Mouse (Mus musculus): ENCODE measurements around the gene Tmem160. TPM values are rescaled to one million over a fixed set of nuclear protein-coding genes. Genes with fewer than 3 reads are reported as not detected.

Gene Tmem160
- polyA plus RNA-seq, 1 experiment from 2014 or later = 75.0 TPM

DNA sequence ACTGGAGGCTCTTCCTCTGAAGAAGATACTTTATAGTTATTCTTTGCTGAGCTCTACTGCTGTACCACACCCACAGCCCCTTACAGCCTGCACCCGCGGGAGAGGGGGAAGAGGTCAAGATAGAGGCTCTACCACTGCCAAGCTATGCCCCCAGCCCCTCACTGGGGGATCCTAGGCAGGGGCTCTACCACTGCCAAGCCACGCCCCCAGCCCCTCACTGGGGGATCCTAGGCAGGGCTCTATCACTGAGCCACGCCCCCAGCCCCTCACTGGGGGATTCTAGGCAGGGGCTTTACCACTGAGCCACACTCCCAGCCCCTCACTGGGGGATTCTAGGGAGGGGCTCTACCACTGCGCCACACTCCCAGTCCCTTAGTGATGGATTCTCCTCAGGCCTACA lies 3.7 kb downstream of the Tmem160 start:
- H3K27me3 ChIP-seq (ENCODE audit: control insufficient read depth, insufficient read depth, low read length) = no peaks in the 10 kb centered on the region
- ATAC-seq (ENCODE audit: low FRiP score, low TSS enrichment) = no peak
- no peaks in the 10 kb centered on the region for H3K9me3 ChIP-seq (ENCODE audit: control insufficient read depth, low read length)
- TF ChIP-seq CTCF (IDR thresholded peaks at IDR 0.05; ENCODE audit: low read depth) = no peak
- no peak for TF ChIP-seq EP300 (optimal IDR thresholded peaks at IDR 0.05)
- H3K27ac ChIP-seq (replicated peaks) = no peak overlapping the region
- no peak overlapping the region for H3K4me3 ChIP-seq (ENCODE audit: low read depth, low read length)
- no peak for DNase-seq (ENCODE audit: low spot score)
- 0 out of 2 replicates have a peak, but pooled peaks cover 2% of the 10 kb centered on the region for H3K4me1 ChIP-seq (replicated peaks; ENCODE audit: control insufficient read depth, insufficient read depth)
- 85% methylated on average over 5 of the region's 5 CpGs for WGBS
- no peaks in the 10 kb centered on the region for H3K36me3 ChIP-seq (ENCODE audit: control insufficient read depth, insufficient read depth, low read length)
- H3K4me2 ChIP-seq (replicated peaks; ENCODE audit: low read depth) = no peak overlapping the region
- H3K9ac ChIP-seq (ENCODE audit: low read length) = no peak overlapping the region

DNA sequence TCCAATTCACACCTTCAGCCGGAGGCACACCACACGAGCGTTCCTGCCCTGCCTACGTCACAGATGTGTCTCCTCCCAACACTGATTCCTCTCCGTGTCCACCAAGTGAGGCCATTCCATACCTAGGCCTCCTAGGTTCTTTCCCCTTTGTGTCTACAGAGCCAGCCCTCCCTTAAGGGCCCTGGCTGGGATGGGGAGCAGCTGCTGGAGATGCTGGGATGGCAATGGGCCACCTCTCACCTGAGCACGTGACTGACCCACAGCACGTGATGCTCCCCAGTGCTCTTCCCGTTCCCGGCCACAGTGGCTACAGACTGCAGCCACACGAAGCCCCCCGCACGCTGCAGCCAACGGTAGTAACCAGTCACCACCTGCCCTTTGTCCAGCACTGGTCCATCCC lies 8.0 kb downstream of the Tmem160 start:
- no peak for ATAC-seq (ENCODE audit: low FRiP score, low TSS enrichment)
- whole genome bisulfite sequencing = 57% methylated on average over 13 of the region's 13 CpGs
- no peaks in the 10 kb centered on the region for H3K27me3 ChIP-seq (ENCODE audit: control insufficient read depth, insufficient read depth, low read length)
- H3K36me3 ChIP-seq (ENCODE audit: control insufficient read depth, insufficient read depth, low read length) = no peaks in the 10 kb centered on the region
- H3K4me1 ChIP-seq (replicated peaks; ENCODE audit: control insufficient read depth, insufficient read depth) = no peaks in the 10 kb centered on the region
- no peak for DNase-seq (ENCODE audit: low spot score)
- no peak overlapping the region for H3K4me2 ChIP-seq (replicated peaks; ENCODE audit: low read depth)
- H3K27ac ChIP-seq (replicated peaks) = no peak overlapping the region
- no peaks in the 10 kb centered on the region for H3K9me3 ChIP-seq (ENCODE audit: control insufficient read depth, low read length)
- no peak for TF ChIP-seq EP300 (optimal IDR thresholded peaks at IDR 0.05)
- no peak for TF ChIP-seq CTCF (IDR thresholded peaks at IDR 0.05; ENCODE audit: low read depth)
- H3K4me3 ChIP-seq (ENCODE audit: low read depth, low read length) = no peak overlapping the region
- no peak overlapping the region for H3K9ac ChIP-seq (ENCODE audit: low read length)

DNA sequence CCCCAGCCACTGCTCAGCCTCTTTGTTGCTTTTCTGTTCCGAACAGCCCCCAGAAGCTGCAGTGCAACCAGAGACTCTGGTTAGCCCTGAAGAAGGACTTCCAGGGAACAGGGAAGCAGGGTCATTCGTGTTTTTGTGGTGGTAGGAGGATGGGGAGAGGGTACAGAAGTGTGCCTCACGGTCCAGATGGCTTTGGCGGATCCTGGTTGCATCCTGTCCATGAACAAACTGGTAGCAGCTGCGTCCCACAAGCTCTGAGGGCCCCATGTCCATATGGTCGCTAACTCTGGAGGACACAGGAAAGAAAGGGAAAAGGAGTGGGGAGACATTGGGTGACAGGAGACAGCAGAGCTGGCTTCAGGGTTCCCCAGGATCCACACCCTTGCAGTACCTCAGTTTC lies 8.6 kb downstream of the Tmem160 start:
- Histone ChIP-seq H3K4me2 (replicated peaks; ENCODE audit: low read depth) (no peak overlapping the region), H3K27me3 (ENCODE audit: control insufficient read depth, insufficient read depth, low read length) (no peaks in the 10 kb centered on the region), H3K36me3 (ENCODE audit: control insufficient read depth, insufficient read depth, low read length) (no peaks in the 10 kb centered on the region), H3K27ac (replicated peaks) (no peak overlapping the region), H3K9me3 (ENCODE audit: control insufficient read depth, low read length) (no peaks in the 10 kb centered on the region), H3K4me3 (ENCODE audit: low read depth, low read length) (no peak overlapping the region), H3K9ac (ENCODE audit: low read length) (no peak overlapping the region), H3K4me1 (replicated peaks; ENCODE audit: control insufficient read depth, insufficient read depth) (no peaks in the 10 kb centered on the region)
- no peak for DNase-seq (ENCODE audit: low spot score)
- WGBS = 57% methylated on average over 6 of the region's 6 CpGs
- TF ChIP-seq CTCF (IDR thresholded peaks at IDR 0.05; ENCODE audit: low read depth) = no peak
- no peak for TF ChIP-seq EP300 (optimal IDR thresholded peaks at IDR 0.05)
- no peak for ATAC-seq (ENCODE audit: low FRiP score, low TSS enrichment)

DNA sequence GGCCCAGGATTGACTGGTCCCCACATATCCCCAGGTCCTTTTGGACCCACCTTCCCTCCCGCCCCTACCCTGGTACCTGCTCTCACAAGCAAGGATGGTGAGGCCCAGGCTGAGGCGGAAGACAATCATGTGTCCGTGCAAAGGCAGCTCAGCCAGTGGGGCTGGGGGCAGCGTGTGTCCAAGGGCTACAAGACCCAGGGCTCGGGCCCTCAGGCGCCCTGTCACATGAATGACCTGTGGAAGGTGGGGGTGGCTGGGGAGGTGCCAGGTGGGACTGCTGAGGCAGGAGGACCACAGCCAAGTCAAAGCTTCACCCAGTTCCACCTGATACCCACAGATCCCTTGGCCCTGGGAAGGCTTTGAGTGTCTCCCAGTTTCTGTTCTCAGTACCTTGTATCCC lies 9.1 kb downstream of the Tmem160 start:
- H3K4me3 ChIP-seq (ENCODE audit: low read depth, low read length) = no peak overlapping the region
- no peak for DNase-seq (ENCODE audit: low spot score)
- no peak overlapping the region for H3K9ac ChIP-seq (ENCODE audit: low read length)
- H3K27ac ChIP-seq (replicated peaks) = no peak overlapping the region
- H3K4me1 ChIP-seq (replicated peaks; ENCODE audit: control insufficient read depth, insufficient read depth) = no peaks in the 10 kb centered on the region
- no peak overlapping the region for H3K4me2 ChIP-seq (replicated peaks; ENCODE audit: low read depth)
- TF ChIP-seq CTCF (IDR thresholded peaks at IDR 0.05; ENCODE audit: low read depth) = no peak
- no peak for TF ChIP-seq EP300 (optimal IDR thresholded peaks at IDR 0.05)
- no peaks in the 10 kb centered on the region for H3K36me3 ChIP-seq (ENCODE audit: control insufficient read depth, insufficient read depth, low read length)
- H3K9me3 ChIP-seq (ENCODE audit: control insufficient read depth, low read length) = no peaks in the 10 kb centered on the region
- ATAC-seq (ENCODE audit: low FRiP score, low TSS enrichment) = no peak
- WGBS = 74% methylated on average over 6 of the region's 6 CpGs
- H3K27me3 ChIP-seq (ENCODE audit: control insufficient read depth, insufficient read depth, low read length) = no peaks in the 10 kb centered on the region

DNA sequence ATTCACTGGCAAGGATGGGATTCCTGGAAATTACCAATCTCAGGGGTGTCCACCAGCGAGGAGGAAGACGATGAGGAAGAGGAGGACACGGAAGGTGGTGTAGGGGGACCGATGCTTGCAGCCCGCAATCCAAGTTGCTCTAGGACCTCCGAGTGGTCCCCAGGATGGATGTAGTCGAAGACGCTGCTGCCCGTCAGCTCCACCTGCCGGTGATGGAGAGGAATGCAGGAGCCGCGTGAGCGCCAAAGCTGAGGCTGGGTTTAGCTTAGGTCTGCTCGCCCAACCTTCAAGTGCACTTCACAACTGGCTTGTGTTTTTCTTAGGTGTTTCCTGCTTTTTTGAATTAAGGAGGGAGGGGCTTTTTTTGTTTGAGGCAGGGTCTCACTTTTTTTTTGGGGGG lies 10.6 kb downstream of the Tmem160 start:
- no peak overlapping the region for H3K27ac ChIP-seq (replicated peaks)
- no peak overlapping the region for H3K4me3 ChIP-seq (ENCODE audit: low read depth, low read length)
- ATAC-seq (ENCODE audit: low FRiP score, low TSS enrichment) (no peak), DNase-seq (ENCODE audit: low spot score) (peak; percentile 81)
- H3K4me2 ChIP-seq (replicated peaks; ENCODE audit: low read depth) = no peak overlapping the region
- TF ChIP-seq CTCF (IDR thresholded peaks at IDR 0.05; ENCODE audit: low read depth) (peak; percentile 96), EP300 (optimal IDR thresholded peaks at IDR 0.05) (no peak)
- H3K36me3 ChIP-seq (ENCODE audit: control insufficient read depth, insufficient read depth, low read length) = no peaks in the 10 kb centered on the region
- H3K27me3 ChIP-seq (ENCODE audit: control insufficient read depth, insufficient read depth, low read length) = no peaks in the 10 kb centered on the region
- no peaks in the 10 kb centered on the region for H3K4me1 ChIP-seq (replicated peaks; ENCODE audit: control insufficient read depth, insufficient read depth)
- 1% methylated on average over 14 of the region's 14 CpGs for WGBS
- H3K9me3 ChIP-seq (ENCODE audit: control insufficient read depth, low read length) = no peaks in the 10 kb centered on the region
- H3K9ac ChIP-seq (ENCODE audit: low read length) = no peak overlapping the region

DNA sequence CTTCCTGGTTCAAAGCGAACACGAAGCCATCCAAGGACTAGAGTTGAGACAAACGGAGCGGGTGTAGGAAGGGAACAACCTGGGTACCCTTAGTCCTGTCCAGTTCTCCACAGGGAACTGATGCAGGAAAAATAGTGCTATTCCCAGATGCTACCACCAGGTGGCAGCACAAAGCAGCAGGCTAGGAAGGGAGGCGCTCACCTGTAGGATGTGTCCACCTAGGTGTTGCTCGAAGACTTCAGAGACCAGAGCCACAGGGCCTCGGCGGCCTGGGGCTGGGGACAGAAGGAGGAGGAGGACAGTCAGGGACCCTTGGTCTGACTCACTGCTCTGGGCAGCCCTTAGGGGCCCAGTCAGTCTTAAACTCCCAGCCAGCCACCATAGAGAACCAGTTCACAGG lies 12.6 kb downstream of the Tmem160 start:
- peak; percentile 54 for ATAC-seq (ENCODE audit: low FRiP score, low TSS enrichment)
- no peak overlapping the region for H3K4me2 ChIP-seq (replicated peaks; ENCODE audit: low read depth)
- no peak overlapping the region for H3K9ac ChIP-seq (ENCODE audit: low read length)
- TF ChIP-seq CTCF (IDR thresholded peaks at IDR 0.05; ENCODE audit: low read depth) (peak; percentile 95), EP300 (optimal IDR thresholded peaks at IDR 0.05) (no peak)
- no peaks in the 10 kb centered on the region for H3K4me1 ChIP-seq (replicated peaks; ENCODE audit: control insufficient read depth, insufficient read depth)
- no peaks in the 10 kb centered on the region for H3K27me3 ChIP-seq (ENCODE audit: control insufficient read depth, insufficient read depth, low read length)
- peak; percentile 85 for DNase-seq (ENCODE audit: low spot score)
- no peaks in the 10 kb centered on the region for H3K9me3 ChIP-seq (ENCODE audit: control insufficient read depth, low read length)
- WGBS = 5% methylated on average over 8 of the region's 8 CpGs
- H3K4me3 ChIP-seq (ENCODE audit: low read depth, low read length) = no peak overlapping the region
- H3K27ac ChIP-seq (replicated peaks) = no peak overlapping the region
- no peaks in the 10 kb centered on the region for H3K36me3 ChIP-seq (ENCODE audit: control insufficient read depth, insufficient read depth, low read length)
